Mouse (Mus musculus) layer of hippocampus, adult 9-11 months (tissue): ENCODE data around the gene Ly86.

Experiments
- DNase-seq: peaks from one replicate; pipeline ENCODE4 v3.0.0; 2022

Gene Ly86

DNA sequence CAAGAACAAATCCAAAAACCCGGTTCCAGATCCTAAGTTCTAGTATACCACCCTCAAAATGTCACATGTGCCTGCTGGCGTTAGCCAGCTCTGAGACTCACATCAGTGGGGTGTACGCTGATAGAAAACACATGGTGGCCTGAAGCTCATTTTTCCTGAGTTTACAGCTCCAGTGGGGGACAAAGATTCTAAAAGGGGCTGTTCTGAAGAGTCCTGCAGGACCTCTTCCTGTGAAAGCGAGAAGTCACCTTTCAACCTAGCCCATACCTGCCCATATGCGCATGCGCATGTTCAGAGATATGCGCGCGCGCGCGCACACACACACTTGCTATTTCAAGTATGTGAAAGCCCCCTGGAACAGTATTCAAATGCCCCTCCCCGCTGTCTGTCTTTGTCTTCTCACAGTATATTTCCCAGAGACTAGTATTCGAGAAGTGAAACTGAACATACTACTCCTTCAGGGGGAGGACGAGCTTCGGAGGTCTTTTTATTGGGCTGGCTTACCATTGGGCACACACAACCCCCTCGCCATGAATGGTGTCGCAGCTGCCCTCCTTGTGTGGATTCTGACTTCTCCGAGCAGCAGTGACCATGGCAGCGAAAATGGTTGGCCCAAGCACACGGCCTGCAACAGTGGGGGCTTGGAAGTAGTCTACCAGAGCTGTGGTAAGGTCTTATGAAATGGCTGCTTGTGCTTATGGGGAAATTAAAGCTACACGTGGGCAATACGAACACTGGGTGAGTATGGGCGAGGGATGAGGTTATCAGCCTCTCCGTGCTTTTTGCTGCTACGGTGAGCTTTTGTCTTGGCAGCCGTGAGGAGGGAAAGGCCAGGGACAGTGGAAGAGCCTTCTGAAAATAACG, at the start of gene Ly86:
Ly86 (plus strand) TSS at position 300 of the 864 bp plus-strand sequence.
- peak; percentile 57 for DNase-seq

- no peak for DNase-seq
These were observed 47.1 kb upstream of the Ly86 start for GRCm38 (mm10) chr13:37297886-37298285.

- no peak for DNase-seq
These were observed 46.2 kb upstream of the Ly86 start for GRCm38 (mm10) chr13:37298856-37299255.

DNA sequence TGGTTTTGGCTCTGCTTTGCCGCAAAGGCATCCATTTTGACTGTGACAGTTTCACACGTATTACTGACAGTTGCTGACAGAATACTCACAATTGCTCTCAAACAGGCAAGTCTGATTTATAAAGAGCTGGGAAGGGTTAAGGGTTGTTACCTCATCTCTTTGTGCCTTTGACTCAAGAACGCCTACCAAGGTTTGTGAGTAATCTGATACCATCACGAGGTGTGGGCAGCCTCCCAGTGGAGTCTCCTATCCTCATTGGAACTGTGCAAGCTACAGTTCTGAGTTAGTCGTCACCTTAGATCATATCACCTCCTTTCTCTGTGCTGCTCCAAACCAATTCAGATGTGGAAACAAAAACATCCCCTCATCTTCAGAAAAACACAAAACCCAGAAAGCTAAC, 42.1 kb upstream of the Ly86 start:
- DNase-seq, result no peak

DNA sequence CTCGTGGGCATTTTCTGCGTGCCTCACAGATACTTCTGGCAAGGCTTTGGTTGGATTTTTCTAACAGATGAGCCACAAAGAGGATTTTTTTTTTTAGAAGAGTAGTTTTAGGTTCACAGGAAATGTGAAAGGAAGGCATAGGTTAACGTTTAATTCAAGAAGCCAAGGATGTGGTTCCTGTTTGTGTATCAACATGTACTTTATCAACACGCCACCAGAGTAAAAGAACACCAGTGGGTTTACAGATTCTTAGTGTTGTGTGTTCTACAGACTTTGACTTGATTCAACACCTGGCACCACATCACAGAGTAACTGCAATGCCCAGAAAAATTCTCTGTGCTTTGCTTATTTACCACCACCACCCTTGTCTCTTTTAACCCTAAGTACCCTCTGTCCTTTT, 37.0 kb upstream of the Ly86 start:
- DNase-seq, result no peak

DNA sequence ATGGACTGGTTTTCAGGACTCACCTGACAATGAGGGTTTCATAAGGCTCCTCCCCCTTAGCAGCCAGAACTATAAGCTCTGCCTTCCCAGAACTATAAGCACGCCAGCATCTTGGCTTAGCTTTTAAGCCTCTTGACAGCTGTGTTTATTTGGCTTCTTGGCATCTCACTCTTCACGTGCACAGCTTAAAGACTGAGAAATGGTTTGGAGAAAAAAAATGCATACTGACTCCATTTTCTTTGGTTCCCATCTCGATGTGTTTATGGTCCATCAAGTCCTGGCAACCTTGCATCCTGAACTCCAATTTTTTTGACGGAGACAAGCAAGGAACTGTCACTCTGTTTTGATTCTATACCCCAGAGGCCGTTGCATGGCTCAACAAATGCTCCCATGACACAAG, 35.7 kb upstream of the Ly86 start:
- no peak for DNase-seq

- no peak for DNase-seq
These were observed 34.7 kb upstream of the Ly86 start for GRCm38 (mm10) chr13:37310331-37310730.

DNA sequence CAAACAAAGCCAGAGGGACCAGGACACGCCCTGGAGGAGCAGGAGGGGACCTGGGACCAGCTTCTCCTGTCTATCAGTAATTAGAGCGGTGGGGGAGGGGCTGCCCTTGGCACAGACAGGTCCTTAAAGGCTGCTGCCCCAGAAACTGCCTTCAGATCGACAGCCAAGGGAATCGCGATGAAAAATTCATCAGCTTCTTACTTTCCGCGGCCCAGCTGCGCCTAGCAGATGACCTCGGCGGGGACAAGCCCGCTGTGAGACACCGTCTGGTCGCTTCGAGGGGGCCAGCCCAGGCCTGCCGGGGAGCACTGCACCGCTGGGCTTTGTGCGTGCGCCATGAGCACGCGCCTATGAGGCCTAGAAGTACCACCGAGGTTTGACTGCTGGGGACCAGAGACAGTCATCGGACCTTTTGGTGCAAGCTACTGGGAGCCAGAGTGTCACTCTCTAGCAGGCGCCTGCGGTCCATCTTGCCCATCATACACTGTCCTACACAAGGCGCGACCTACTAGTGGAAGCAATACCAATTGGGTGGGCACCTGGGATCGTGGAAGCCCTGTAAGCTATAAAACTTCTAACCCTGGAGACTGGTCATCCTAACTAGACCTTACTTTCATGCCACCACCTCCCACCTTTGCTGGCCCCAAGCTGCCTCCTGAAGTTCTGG, 33.3 kb upstream of the Ly86 start:
- DNase-seq, result peak; percentile 42

- peak; percentile 92 for DNase-seq
These were observed 32.6 kb upstream of the Ly86 start for GRCm38 (mm10) chr13:37312222-37312928.

DNA sequence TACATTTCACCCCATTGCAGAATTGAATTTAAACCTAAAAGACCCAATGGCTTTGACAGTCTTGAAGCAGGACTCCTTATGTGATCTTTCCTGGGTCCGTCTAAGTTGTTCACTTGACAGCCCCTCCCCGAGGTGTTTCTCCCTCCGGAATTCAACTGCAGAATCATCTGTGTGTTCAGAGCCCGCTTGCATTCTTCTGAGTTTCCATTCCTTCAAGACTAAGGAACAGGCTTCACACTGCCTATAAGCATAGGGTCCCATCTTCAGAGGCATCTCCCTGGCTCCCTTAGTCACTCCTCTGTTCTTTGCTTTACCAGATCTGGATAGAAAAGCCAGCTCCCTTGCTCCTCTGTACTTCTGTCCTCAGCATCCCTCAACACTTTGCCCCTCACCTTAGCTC, 32.1 kb upstream of the Ly86 start:
- DNase-seq, result no peak

DNA sequence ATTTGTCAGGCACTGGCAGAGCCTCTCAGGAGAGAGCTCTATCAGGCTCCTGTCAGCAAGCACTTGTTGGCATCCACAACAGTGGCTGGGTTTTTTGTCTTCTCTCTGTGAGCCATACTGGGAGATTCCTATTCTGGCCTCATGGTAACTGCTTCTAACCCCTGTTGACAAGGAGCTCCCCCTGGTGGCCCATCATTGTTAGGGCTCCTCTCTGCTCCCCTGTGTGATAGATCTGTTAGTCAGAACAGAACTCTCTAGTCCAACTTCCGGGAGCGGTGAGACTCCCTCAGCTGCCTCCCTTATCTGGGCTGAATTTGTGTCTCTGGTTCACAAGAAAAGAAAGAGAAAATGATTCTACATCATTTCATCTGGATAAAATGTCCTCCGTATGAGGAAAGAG, 19.5 kb upstream of the Ly86 start:
- peak; percentile 78 for DNase-seq

GRCm38 (mm10) chr13:37329747-37330146, 15.3 kb upstream of the Ly86 start:
- DNase-seq, result no peak

DNA sequence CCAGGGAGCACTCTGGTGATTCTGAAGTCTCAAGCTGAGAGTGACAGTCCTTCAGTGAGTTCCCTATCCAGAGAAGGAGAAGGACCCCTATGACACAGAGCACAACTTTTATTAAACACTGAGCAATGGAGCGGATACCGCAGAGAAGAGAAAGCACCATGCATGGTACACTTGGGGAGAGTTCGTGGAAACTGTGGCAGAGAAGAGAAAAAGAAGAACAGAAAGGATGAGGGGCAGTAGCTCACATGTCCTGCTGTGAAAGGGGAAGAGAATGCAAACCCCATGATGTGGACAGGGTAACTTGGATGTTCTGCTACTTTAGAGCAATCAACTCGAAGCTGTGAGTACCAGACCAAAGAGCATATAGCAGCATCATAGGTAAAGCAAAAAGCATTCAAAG, 14.0 kb upstream of the Ly86 start:
- DNase-seq, result peak; percentile 64

- DNase-seq, result peak; percentile 65
These were observed 12.0 kb upstream of the Ly86 start for GRCm38 (mm10) chr13:37332779-37333543.

- DNase-seq, result no peak
These were observed 11.5 kb upstream of the Ly86 start for GRCm38 (mm10) chr13:37333544-37333870.

- no peak for DNase-seq
These were observed 7.7 kb upstream of the Ly86 start for GRCm38 (mm10) chr13:37337269-37337668.

DNA sequence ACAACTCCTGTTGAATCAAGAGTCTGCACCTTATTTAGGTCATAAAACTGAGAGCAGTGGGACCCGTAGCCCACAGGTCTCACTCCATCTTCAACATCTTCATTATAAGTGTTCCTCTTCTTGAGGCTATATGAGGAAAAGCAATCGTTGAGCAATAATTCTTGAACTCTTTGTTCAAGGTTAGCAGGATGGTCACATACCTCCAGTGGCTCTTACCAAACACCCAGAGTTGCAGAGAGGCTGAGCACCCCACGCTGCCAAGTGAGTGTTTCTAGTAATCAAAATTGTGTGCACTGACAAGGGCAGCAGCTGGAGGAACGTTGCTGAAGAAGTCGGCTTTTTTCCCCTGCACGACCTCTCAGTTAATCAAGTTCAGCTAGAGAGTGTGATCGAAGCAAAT, 7.1 kb upstream of the Ly86 start:
- no peak for DNase-seq

- DNase-seq, result no peak
These were observed 2.2 kb upstream of the Ly86 start for GRCm38 (mm10) chr13:37342804-37343203.

- no peak for DNase-seq
These were observed 815 bp downstream of the Ly86 start for GRCm38 (mm10) chr13:37345823-37346222.

GRCm38 (mm10) chr13:37347871-37348595, 3.0 kb downstream of the Ly86 start:
- DNase-seq, result no peak

- DNase-seq, result no peak
These were observed 4.0 kb downstream of the Ly86 start for GRCm38 (mm10) chr13:37349051-37349450.

DNA sequence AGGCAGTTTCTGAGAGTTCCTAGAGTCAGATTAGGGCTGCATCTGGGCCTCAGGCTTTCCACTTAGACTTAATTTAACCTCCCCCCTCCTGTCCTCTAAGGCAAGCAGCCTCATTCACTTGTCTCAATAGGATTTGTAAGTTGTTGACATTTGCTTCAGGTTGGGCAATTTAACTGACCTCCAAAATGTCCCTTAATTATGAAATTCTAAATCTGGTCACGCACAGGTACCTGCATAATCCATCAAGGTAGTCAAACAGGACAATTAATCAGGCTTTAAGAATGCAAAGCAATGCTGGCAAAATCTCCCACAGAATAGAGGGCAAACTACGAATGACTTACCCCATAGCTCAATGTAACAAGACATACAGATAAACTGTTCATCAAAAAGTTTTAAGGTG, 8.0 kb downstream of the Ly86 start:
- no peak for DNase-seq
